Mouse (Mus musculus): ENCODE data around the gene Gm17783.

DNA sequence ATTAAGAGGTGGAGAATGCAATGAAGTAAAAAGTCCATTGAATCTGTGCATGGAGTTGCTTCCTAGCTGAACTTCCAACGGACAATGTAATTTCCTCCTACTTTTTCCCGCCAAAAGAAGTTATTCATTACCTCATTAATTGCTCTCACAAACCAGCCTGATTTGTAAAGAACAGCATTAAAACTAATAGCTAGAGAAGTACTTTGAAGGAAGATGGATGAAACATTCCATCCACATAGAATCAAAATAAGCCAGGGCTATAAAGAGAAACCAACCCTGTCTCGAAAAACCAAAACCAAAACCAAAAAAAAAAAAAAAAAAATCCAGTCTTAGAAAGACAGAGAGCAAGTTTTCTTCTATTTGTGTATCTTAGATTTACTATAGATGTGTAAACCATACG, at the start of gene Gm17783:
- TF ChIP-seq POLR2A (IDR thresholded peaks at IDR 0.05; ENCODE audit: borderline replicate concordance, control insufficient read depth, low read depth, low read length) (no peak), CTCF (IDR thresholded peaks at IDR 0.05; ENCODE audit: control insufficient read depth, insufficient read depth, low read length) (no peak)
